Mouse (Mus musculus) liver (tissue): ENCODE measurements around the gene Nav2.

Source experiments
- DNase-seq: peaks from one replicate; pipeline ENCODE4 v3.0.0-alpha.2; 2020; ENCODE audit warnings: mixed read lengths

The Nav2 gene

GRCm38 (mm10) chr7:49371972-49372371 lies 463.5 kb downstream of the Nav2 start:
- no peak for DNase-seq

- DNase-seq: no peak
Measured at GRCm38 (mm10) chr7:49373173-49373572, 464.7 kb downstream of the Nav2 start.

- DNase-seq: no peak
Measured at GRCm38 (mm10) chr7:49373661-49374060, 465.1 kb downstream of the Nav2 start.

GRCm38 (mm10) chr7:49375499-49375974 lies 467.0 kb downstream of the Nav2 start:
- no peak for DNase-seq

GRCm38 (mm10) chr7:49378608-49379007 lies 470.1 kb downstream of the Nav2 start:
- DNase-seq: no peak

GRCm38 (mm10) chr7:49380940-49381339 lies 472.4 kb downstream of the Nav2 start:
- no peak for DNase-seq

- no peak for DNase-seq
Measured at GRCm38 (mm10) chr7:49382884-49383283, 474.4 kb downstream of the Nav2 start.

- no peak for DNase-seq
Measured at GRCm38 (mm10) chr7:49388137-49388536, 479.6 kb downstream of the Nav2 start.

GRCm38 (mm10) chr7:49390312-49390711 lies 481.8 kb downstream of the Nav2 start:
- no peak for DNase-seq

- no peak for DNase-seq
Measured at GRCm38 (mm10) chr7:49390829-49391228, 482.3 kb downstream of the Nav2 start.

GRCm38 (mm10) chr7:49392180-49392579 lies 483.7 kb downstream of the Nav2 start:
- no peak for DNase-seq

GRCm38 (mm10) chr7:49392834-49393233 lies 484.3 kb downstream of the Nav2 start:
- no peak for DNase-seq

GRCm38 (mm10) chr7:49393857-49394256 lies 485.3 kb downstream of the Nav2 start:
- no peak for DNase-seq

- DNase-seq: no peak
Measured at GRCm38 (mm10) chr7:49396202-49396601, 487.7 kb downstream of the Nav2 start.

- peak; percentile 60 for DNase-seq
Measured at GRCm38 (mm10) chr7:49397441-49398003, 489.0 kb downstream of the Nav2 start.

- DNase-seq: no peak
Measured at GRCm38 (mm10) chr7:49398020-49398516, 489.6 kb downstream of the Nav2 start.

- peak; percentile 52 for DNase-seq
Measured at GRCm38 (mm10) chr7:49399314-49399713, 490.8 kb downstream of the Nav2 start.

GRCm38 (mm10) chr7:49400463-49400862 lies 491.9 kb downstream of the Nav2 start:
- DNase-seq: no peak

- DNase-seq: no peak
Measured at GRCm38 (mm10) chr7:49402526-49402925, 494.0 kb downstream of the Nav2 start.

GRCm38 (mm10) chr7:49407688-49408087 lies 499.2 kb downstream of the Nav2 start:
- no peak for DNase-seq

GRCm38 (mm10) chr7:49408625-49409024 lies 500.1 kb downstream of the Nav2 start:
- DNase-seq: no peak

GRCm38 (mm10) chr7:49409265-49409664 lies 500.7 kb downstream of the Nav2 start:
- DNase-seq: no peak

- no peak for DNase-seq
Measured at GRCm38 (mm10) chr7:49410188-49410587, 501.7 kb downstream of the Nav2 start.

- DNase-seq: no peak
Measured at GRCm38 (mm10) chr7:49410892-49411291, 502.4 kb downstream of the Nav2 start.

- DNase-seq: no peak
Measured at GRCm38 (mm10) chr7:49411803-49412202, 503.3 kb downstream of the Nav2 start.
